Mouse (Mus musculus) effector memory CD4-positive, alpha-beta T cell, adult 7 months (primary cell): ENCODE measurements around the gene Ccr6. TPM values are rescaled to one million over a fixed set of nuclear protein-coding genes. Genes with fewer than 3 reads are reported as not detected.

ENCODE experiments used
- polyA plus RNA-seq: library from polyadenylated mRNA; unstranded; fragments of 100-300 nt; shearing (Covaris generic); gene quantifications from one replicate; pipeline ENCODE4 v1.2.1, GENCODE M21; 2017

Gene Ccr6
- 8.8 TPM for polyA plus RNA-seq

DNA sequence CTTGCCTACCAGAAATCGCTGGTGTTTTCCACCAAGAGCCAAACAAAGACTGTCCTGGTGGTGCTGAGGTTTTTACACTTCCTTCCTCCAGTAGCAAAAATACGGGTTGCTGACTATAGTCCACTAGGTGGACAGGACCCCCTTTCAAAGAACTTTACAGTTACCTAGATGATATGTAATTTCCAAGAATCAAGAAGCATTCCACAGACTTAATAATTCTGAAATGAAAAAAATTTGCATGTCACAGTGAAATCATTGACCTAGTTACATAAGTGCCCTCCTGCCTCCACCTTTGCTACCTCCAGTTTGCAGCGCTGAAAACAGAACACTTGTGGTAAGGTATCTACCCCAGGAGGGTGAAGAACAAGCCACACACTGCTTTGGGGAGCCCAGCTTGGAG, at the start of gene Ccr6:
TSS of gene Ccr6 (plus strand) at position 301 of the 400 bp plus-strand sequence.

DNA sequence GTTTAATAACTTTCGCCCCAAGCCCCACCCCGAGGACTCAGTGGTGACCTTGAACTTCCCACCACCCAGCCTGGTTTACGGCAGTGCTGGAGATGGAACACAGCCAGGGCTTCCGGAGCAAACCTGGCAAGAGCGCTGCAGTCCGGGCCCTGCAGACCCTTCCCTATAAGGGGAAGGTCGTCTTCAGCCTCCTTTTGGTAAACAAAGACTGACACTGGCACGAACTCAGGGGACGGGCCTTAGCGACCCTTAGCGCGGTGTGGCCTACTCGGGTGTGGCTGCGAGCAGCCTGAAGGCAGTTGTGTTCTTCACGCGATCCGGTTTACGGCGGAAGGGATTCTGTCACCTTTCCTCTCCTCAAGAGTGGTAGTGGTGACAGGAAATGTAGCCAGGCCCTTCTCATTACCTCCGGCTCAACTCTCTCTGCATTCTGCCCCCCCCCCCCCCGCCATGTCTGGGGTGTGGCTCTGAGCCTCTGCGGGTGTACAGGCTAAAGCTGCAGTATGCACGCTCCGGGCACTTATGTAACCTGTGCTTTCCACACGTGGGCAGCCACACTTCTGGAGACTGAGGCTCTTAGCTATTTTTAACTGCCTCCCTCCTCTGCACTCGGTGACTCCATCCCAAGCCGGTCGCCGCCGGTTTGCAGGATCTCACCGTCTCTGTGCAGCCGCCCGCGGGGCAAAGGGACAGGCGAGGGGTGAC, 47.1 kb downstream of the Ccr6 start, which contains the start of gene Mpc1:
TSS of gene Mpc1 (plus strand) at position 84 of the 705 bp plus-strand sequence.

Other genes starting within 250 kb of the Ccr6 start
- 0.27 TPM for gene Gm49673, start 88.3 kb upstream of the Ccr6 start, polyA plus RNA-seq
- 32.8 TPM for gene Rnaset2a, start 87.9 kb upstream of the Ccr6 start, polyA plus RNA-seq
- gene Fgfr1op, start 70.5 kb upstream of the Ccr6 start, polyA plus RNA-seq = 25.5 TPM
- 175 TPM for gene Mpc1, start 46.9 kb downstream of the Ccr6 start, polyA plus RNA-seq
- 196 TPM for gene Sft2d1, start 75.1 kb downstream of the Ccr6 start, polyA plus RNA-seq
- not detected for gene Prr18, start 101.4 kb downstream of the Ccr6 start, polyA plus RNA-seq
- gene T2, start 119.9 kb downstream of the Ccr6 start, polyA plus RNA-seq = 0.82 TPM
- not detected for gene T, start 198.4 kb downstream of the Ccr6 start, polyA plus RNA-seq